Mouse (Mus musculus): ENCODE data around the gene 9230112D13Rik. TPM values are rescaled to one million over a fixed set of nuclear protein-coding genes. Genes with fewer than 3 reads are reported as not detected.
A peak's percentile ranks its signal among the peaks of the same experiment; 100 is the strongest.

Gene 9230112D13Rik
- total RNA-seq, 2 experiments from 2014 or later: not detected

GRCm38 (mm10) chr14:34501804-34502474 is 20.7 kb downstream of the 9230112D13Rik start:
- DNase-seq: peak; percentile 58 to 70
- intact Hi-C loops (cut with DNase I): loop anchor here (1.0 to 2.0 kb wide), 3 partner anchors 15 to 46 kb away; no protein-coding TSS in a partner anchor

- intact Hi-C loops (cut with DNase I): loop anchor here (1.0 to 2.0 kb wide), 2 partner anchors 15 to 42 kb away; no protein-coding TSS in a partner anchor
These were observed 21.2 kb downstream of the 9230112D13Rik start for GRCm38 (mm10) chr14:34501447-34501803.

GRCm38 (mm10) chr14:34500309-34500708 is 22.3 kb downstream of the 9230112D13Rik start:
- DNase-seq: no peak
- intact Hi-C loops (cut with DNase I): loop anchor here (2.0 kb wide), 1 partner anchor 14 kb away; no protein-coding TSS in a partner anchor

More at GRCm38 (mm10) chr14:34501447-34501803, 21.2 kb downstream of the 9230112D13Rik start:
- no peak for DNase-seq

GRCm38 (mm10) chr14:34499664-34500063 is 22.9 kb downstream of the 9230112D13Rik start:
- intact Hi-C loops (cut with DNase I): loop anchor here (2.0 kb wide), 1 partner anchor 13 kb away; no protein-coding TSS in a partner anchor

GRCm38 (mm10) chr14:34497346-34497745 is 25.3 kb downstream of the 9230112D13Rik start:
- DNase-seq: no peak
- intact Hi-C loops (cut with DNase I): no loop called here

More at GRCm38 (mm10) chr14:34499664-34500063, 22.9 kb downstream of the 9230112D13Rik start:
- no peak for DNase-seq

GRCm38 (mm10) chr14:34493682-34494081 is 28.9 kb downstream of the 9230112D13Rik start:
- no peak for DNase-seq
- intact Hi-C loops (cut with DNase I): no loop called here

GRCm38 (mm10) chr14:34492688-34493087 is 29.9 kb downstream of the 9230112D13Rik start:
- intact Hi-C loops (cut with DNase I): no loop called here
- DNase-seq: no peak

GRCm38 (mm10) chr14:34490965-34491364 is 31.6 kb downstream of the 9230112D13Rik start:
- intact Hi-C loops (cut with DNase I): no loop called here
- no peak for DNase-seq

GRCm38 (mm10) chr14:34489928-34490327 is 32.7 kb downstream of the 9230112D13Rik start:
- DNase-seq: no peak
- intact Hi-C loops (cut with DNase I): no loop called here

- no peak for DNase-seq
- intact Hi-C loops (cut with DNase I): loop anchor here (2.0 kb wide), 1 partner anchor 15 kb away; no protein-coding TSS in a partner anchor
These were observed 36.4 kb downstream of the 9230112D13Rik start for GRCm38 (mm10) chr14:34486169-34486568.

- DNase-seq: no peak
- intact Hi-C loops (cut with DNase I): no loop called here
These were observed 38.9 kb downstream of the 9230112D13Rik start for GRCm38 (mm10) chr14:34483469-34484341.

- intact Hi-C loops (cut with DNase I): no loop called here
- no peak for DNase-seq
These were observed 51.0 kb downstream of the 9230112D13Rik start for GRCm38 (mm10) chr14:34471591-34471990.

GRCm38 (mm10) chr14:34466291-34466690 is 56.3 kb downstream of the 9230112D13Rik start:
- no peak for DNase-seq
- intact Hi-C loops (cut with DNase I): no loop called here

Other genes with a start within 250 kb of the 9230112D13Rik start
- 1 to 10 TPM; 6.7 to 8.6 TPM for gene Shld2, start 212.3 kb downstream of the 9230112D13Rik start, total RNA-seq (2021)
- gene Glud1, start 212.1 kb downstream of the 9230112D13Rik start, total RNA-seq (2021): 100 to 1,000 TPM; 140 to 154 TPM
- gene Fam25c, start 167.4 kb downstream of the 9230112D13Rik start, total RNA-seq (2021): not detected
- gene Sncg, start 148.0 kb downstream of the 9230112D13Rik start, total RNA-seq (2021): 1 to 10 TPM; 5.6 to 7.5 TPM
- gene Mmrn2, start 147.3 kb downstream of the 9230112D13Rik start, total RNA-seq (2021): 10 to 100 TPM; 33.7 to 44.0 TPM
- 10 to 100 TPM; 60.5 to 71.4 TPM for gene Bmpr1a, start 19.5 kb downstream of the 9230112D13Rik start, total RNA-seq (2021)
- 100 to 1,000 TPM; 988 to 990 TPM for gene Ldb3, start 65.9 kb upstream of the 9230112D13Rik start, total RNA-seq (2021)
- gene Opn4, start 77.3 kb upstream of the 9230112D13Rik start, total RNA-seq (2021): 1 to 10 TPM; 2.2 to 3.1 TPM
- 10 to 100 TPM; 36.5 to 37.6 TPM for gene Wapl, start 151.1 kb upstream of the 9230112D13Rik start, total RNA-seq (2021)

Measured in heart, postnatal 36 days (tissue).